Mouse (Mus musculus): ENCODE measurements around the gene Fam47e. TPM values are rescaled to one million over a fixed set of nuclear protein-coding genes. Genes with fewer than 3 reads are reported as not detected.

Fam47e gene
- not detected for total RNA-seq (2023)

GRCm38 (mm10) chr5:92554891-92555511, at the start of gene Fam47e:
Fam47e (plus strand) TSS chr5:92555069.

GRCm38 (mm10) chr5:92506733-92507132, 48.1 kb upstream of the Fam47e start, which contains the start of gene Scarb2:
Scarb2 (minus strand) TSS chr5:92506833.

GRCm38 (mm10) chr5:92602691-92603690, 48.1 kb downstream of the Fam47e start, which contains the start of gene Stbd1:
Stbd1 (plus strand) TSS chr5:92603041.

Other genes starting within 250 kb of the Fam47e start
- 10 to 100 TPM; 19.5 to 19.6 TPM for gene Sdad1, start 244.6 kb upstream of the Fam47e start, total RNA-seq (2023)
- gene Cxcl9, start 227.0 kb upstream of the Fam47e start, total RNA-seq (2023): under 1 TPM in 1 of 2 experiments, not detected in 1; 0.22 TPM
- gene Art3, start 223.2 kb upstream of the Fam47e start, total RNA-seq (2023): under 1 TPM in 1 of 2 experiments, not detected in 1; 0.59 TPM
- gene Cxcl10, start 206.2 kb upstream of the Fam47e start, total RNA-seq (2023): 1 to 10 TPM; 6.3 to 8.0 TPM
- gene Nup54, start 119.8 kb upstream of the Fam47e start, total RNA-seq (2023): 10 to 100 TPM; 27.7 to 28.2 TPM
- gene Scarb2, start 48.2 kb upstream of the Fam47e start, total RNA-seq (2023): 10 to 100 TPM; 31.3 to 34.8 TPM
- gene Stbd1, start 48.0 kb downstream of the Fam47e start, total RNA-seq (2023): 1 to 10 TPM; 1.0 to 1.3 TPM
- under 1 TPM in 1 of 2 experiments, not detected in 1; 0.22 TPM for gene Ccdc158, start 120.2 kb downstream of the Fam47e start, total RNA-seq (2023)
- gene Shroom3, start 128.4 kb downstream of the Fam47e start, total RNA-seq (2023): not detected